Mouse (Mus musculus): Measurements from ENCODE around the gene Aste1. TPM values are rescaled to one million over a fixed set of nuclear protein-coding genes. Genes with fewer than 3 reads are reported as not detected.

Aste1 gene
- polyA plus RNA-seq (2014; fragmentation: Nextera tagmentation; extraction: Ambion mirVana), result 11.4 and 13.7 TPM in 2 replicates

DNA sequence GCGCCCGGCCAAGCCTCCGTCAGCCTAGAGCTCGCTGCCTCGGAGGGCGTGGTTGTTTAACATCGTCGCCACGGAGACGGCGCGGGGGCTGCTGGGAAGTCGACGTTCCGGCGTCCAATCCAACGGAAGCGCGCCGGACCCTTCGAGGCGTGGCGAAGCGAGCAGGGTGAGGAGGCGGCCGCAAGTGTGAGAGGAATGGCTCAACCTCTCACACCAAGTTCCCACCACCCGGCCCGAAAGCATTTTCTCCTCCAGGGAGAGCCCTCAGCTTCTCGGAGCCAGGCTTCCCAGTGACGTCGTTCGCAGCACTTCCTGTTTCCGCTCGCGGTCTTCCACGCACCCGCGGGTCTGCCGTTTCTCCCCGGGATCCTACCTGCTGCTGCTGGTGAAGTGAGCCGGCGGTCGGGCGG, at the start of gene Aste1, which contains the start of gene Nek11:
TSS of gene Aste1 (plus strand) at position 175 of the 410 bp plus-strand sequence.
TSS of gene Nek11 (minus strand) at position 307 of the 410 bp plus-strand sequence.
- 0 out of 2 replicates have a peak, but pooled peaks cover 9% of the 10 kb centered on the region for H3K36me3 ChIP-seq (replicated peaks; ENCODE audit: control insufficient read depth, insufficient read depth)
- H3K4me2 ChIP-seq (replicated peaks), result peak within 1 kb of the TSS; percentile 63
- peak within 1 kb of the TSS; percentile 64 for H3K4me3 ChIP-seq (replicated peaks; ENCODE audit: low read length)
- peak; percentile 94 for DNase-seq (ENCODE audit: low spot score)
- no peaks in the 10 kb centered on the region for H3K9me3 ChIP-seq (ENCODE audit: control insufficient read depth, low read length)
- H3K4me1 ChIP-seq (replicated peaks; ENCODE audit: control insufficient read depth, insufficient read depth, low read length), result peaks cover 22% of the 10 kb centered on the region; the same call in 1 of the 2 replicates
- H3K27ac ChIP-seq, result peak within 1 kb of the TSS; percentile 80
- H3K27me3 ChIP-seq (ENCODE audit: control insufficient read depth, insufficient read depth, low read length), result no peaks in the 10 kb centered on the region
- H3K9ac ChIP-seq, result peak within 1 kb of the TSS; percentile 60
- under 1% methylated on average over 44 of the region's 44 CpGs for WGBS
- peak; percentile 96 for ATAC-seq (ENCODE audit: low FRiP score)

DNA sequence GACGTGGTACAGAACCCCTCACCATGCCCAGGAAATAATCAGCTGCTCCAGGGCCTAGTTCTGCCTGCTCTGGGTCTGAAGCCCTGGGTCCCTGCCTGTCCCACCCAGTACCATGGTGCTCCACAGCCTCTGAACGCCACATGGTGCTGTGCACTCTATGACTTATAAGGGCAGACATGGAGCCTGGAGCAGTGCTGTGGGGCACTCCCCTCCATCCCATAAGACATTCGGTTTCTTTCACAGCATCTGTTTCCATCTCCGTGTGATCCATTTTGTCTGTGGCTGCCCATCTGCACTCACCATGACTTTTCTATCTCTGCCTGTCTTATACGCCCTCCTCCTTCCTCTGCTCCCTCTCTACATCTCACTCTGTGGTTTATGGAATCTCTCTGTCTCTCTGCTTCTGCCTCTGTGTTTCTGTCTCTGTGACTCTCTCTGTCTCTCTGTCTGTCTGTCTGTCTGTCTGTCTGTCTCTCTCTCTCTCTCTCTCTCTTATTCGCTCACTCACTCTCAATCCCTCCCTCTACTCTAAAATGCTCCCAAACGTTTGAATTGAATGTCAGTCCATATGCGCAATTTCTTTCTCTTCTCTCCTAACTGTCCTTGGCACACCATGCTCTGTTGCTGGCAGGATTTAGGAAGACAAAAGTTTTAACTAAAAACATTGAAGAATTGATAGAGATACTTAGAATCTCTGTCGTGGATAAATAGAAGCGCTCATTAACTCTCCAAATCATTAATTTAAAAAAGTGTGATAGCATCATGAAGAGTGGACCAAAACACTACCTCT, 46.8 kb upstream of the Aste1 start:
- no peak overlapping the region for H3K9ac ChIP-seq

DNA sequence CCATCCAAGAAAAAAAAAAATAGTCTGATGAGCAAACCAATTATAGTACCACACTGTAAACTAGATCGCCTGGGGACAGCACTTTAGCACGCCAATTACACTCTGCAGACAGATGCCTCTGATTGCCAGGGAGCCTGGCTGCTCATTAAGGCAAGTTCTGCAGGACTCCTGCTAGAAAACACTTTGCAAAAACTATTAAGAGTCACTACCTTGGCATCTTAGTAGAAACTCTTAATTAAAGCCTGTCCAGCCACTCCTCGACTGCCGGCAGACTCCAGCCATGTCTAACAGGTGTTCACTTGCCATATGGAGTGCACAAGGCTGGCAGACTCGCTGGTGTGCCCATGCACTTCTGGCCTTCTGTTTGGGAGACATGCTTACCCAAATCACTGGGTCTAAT, 46.2 kb upstream of the Aste1 start:
- Histone ChIP-seq H3K4me1 (replicated peaks; ENCODE audit: control insufficient read depth, insufficient read depth, low read length) (no peaks in the 10 kb centered on the region; the same call in 1 of the 2 replicates), H3K27me3 (ENCODE audit: control insufficient read depth, insufficient read depth, low read length) (no peaks in the 10 kb centered on the region), H3K9me3 (ENCODE audit: control insufficient read depth, low read length) (no peaks in the 10 kb centered on the region), H3K4me2 (replicated peaks) (no peak overlapping the region), H3K4me3 (replicated peaks; ENCODE audit: low read length) (no peak overlapping the region), H3K27ac (no peak overlapping the region), H3K36me3 (replicated peaks; ENCODE audit: control insufficient read depth, insufficient read depth) (no peaks in the 10 kb centered on the region), H3K9ac (no peak overlapping the region)
- DNase-seq (ENCODE audit: low spot score), result peak; percentile 51
- ATAC-seq (ENCODE audit: low FRiP score), result no peak
- 51% methylated on average over 5 of the region's 5 CpGs for WGBS

More for the DNA sequence above, 46.8 kb upstream of the Aste1 start:
- H3K4me1 ChIP-seq (replicated peaks; ENCODE audit: control insufficient read depth, insufficient read depth, low read length), result no peaks in the 10 kb centered on the region; the same call in 1 of the 2 replicates
- no peak overlapping the region for H3K27ac ChIP-seq
- 70% methylated on average over 10 of the region's 10 CpGs for WGBS
- no peak for ATAC-seq (ENCODE audit: low FRiP score)
- no peaks in the 10 kb centered on the region for H3K9me3 ChIP-seq (ENCODE audit: control insufficient read depth, low read length)
- H3K4me2 ChIP-seq (replicated peaks), result no peak overlapping the region
- H3K4me3 ChIP-seq (replicated peaks; ENCODE audit: low read length), result no peak overlapping the region
- no peaks in the 10 kb centered on the region for H3K27me3 ChIP-seq (ENCODE audit: control insufficient read depth, insufficient read depth, low read length)
- no peak for DNase-seq (ENCODE audit: low spot score)
- no peaks in the 10 kb centered on the region for H3K36me3 ChIP-seq (replicated peaks; ENCODE audit: control insufficient read depth, insufficient read depth)

DNA sequence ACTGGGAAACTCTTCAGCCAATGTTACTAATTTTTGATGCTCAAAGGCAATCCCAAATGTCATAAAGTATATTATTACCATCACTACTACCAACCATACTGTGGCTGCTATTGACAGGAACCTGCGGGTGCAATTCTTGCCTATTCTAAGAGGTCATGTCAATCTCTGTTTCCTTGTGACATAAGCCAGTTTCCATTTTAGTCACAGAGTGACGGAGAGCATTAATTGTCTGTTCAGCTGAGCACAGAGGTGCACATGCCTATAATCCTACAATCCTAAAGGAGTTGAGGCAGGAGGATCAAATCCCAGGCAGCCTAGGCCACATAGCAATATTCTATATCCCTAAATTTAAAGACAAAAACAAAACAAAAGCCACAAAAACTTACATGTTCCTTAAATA, 33.0 kb upstream of the Aste1 start:
- H3K4me2 ChIP-seq (replicated peaks), result no peak overlapping the region
- H3K27me3 ChIP-seq (ENCODE audit: control insufficient read depth, insufficient read depth, low read length), result no peaks in the 10 kb centered on the region
- no peak overlapping the region for H3K27ac ChIP-seq
- no peaks in the 10 kb centered on the region for H3K36me3 ChIP-seq (replicated peaks; ENCODE audit: control insufficient read depth, insufficient read depth)
- H3K9me3 ChIP-seq (ENCODE audit: control insufficient read depth, low read length), result no peaks in the 10 kb centered on the region
- DNase-seq (ENCODE audit: low spot score) (no peak), ATAC-seq (ENCODE audit: low FRiP score) (no peak)
- H3K4me1 ChIP-seq (replicated peaks; ENCODE audit: control insufficient read depth, insufficient read depth, low read length), result no peaks in the 10 kb centered on the region
- 72% methylated on average over 2 of the region's 2 CpGs for WGBS
- H3K4me3 ChIP-seq (replicated peaks; ENCODE audit: low read length), result no peak overlapping the region
- H3K9ac ChIP-seq, result no peak overlapping the region

DNA sequence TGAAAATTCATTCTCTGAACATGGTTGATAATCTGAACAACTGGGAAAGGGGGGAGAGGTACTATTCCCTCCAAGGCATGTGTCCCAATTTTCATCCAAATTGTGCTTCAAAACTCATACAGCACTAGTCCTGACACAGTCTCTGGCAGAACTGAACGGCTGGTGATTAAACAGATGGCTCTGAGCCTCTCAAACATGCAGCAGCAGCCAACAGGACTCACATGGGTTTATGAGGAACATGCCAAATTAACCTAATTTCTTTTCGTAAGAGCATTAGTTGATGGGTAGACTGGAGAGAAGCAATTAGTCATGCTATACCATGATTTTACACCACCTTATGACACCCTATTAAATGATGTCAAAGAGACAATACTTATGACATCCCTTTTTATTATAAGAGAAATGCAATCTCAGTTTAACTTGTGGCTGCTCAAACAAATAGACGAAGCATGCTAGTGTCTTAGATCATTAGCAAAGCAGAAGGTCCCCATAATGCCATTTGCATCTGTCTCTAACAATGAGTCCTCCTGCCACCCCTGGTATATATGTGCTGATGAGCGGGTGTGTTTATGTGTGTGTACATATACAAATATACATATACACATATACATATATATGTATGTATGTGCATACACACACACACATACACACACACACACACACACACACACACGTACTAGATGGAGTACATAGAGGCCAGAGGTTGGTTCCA, 31.5 kb upstream of the Aste1 start:
- DNase-seq (ENCODE audit: low spot score) (peak; percentile 60), ATAC-seq (ENCODE audit: low FRiP score) (no peak)
- H3K4me3 ChIP-seq (replicated peaks; ENCODE audit: low read length), result no peak overlapping the region
- no peaks in the 10 kb centered on the region for H3K4me1 ChIP-seq (replicated peaks; ENCODE audit: control insufficient read depth, insufficient read depth, low read length)
- no peak overlapping the region for H3K27ac ChIP-seq
- no peak overlapping the region for H3K4me2 ChIP-seq (replicated peaks)
- no peak overlapping the region for H3K9ac ChIP-seq
- WGBS, result 56% methylated on average over 5 of the region's 5 CpGs
- H3K9me3 ChIP-seq (ENCODE audit: control insufficient read depth, low read length), result no peaks in the 10 kb centered on the region
- no peaks in the 10 kb centered on the region for H3K36me3 ChIP-seq (replicated peaks; ENCODE audit: control insufficient read depth, insufficient read depth)
- no peaks in the 10 kb centered on the region for H3K27me3 ChIP-seq (ENCODE audit: control insufficient read depth, insufficient read depth, low read length)

DNA sequence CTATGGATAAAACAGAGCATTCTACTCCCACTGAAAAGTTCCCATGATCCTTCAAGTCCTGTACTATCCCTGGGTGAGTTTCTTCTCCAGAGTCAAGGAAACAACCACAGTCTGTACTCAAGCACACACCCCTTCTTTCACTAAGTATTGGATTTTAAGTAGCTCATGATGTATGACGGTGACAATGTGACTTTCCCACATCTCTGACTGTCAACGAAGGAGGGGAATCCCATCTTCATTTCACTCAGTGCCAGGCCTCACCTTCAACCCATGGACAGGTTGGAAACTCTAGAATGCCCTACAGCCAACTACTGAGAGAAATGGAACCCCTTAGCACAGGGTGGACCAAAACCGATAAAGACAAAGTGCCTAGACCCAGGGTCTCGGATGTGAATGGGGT, 29.0 kb upstream of the Aste1 start:
- WGBS, result 91% methylated on average over 4 of the region's 4 CpGs

DNA sequence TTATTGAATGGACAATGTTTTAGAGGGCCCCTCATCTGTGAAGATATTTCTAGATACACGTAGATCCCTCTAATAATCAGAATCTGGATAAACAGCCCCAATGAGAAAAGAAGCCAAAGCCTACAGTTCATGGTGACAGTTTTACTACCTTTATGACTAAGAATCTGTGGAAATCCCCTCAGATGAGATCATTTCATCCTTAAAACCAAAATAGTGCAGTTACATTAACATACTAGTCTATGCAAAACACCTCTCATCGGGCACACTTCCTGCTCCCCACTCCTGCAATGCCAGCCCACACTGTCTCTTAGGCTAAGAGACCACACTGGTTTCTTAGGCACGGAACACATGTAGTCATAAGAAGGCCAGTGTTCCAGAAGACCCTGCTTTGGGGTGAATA, 26.6 kb upstream of the Aste1 start:
- no peak overlapping the region for H3K4me2 ChIP-seq (replicated peaks)
- no peak overlapping the region for H3K9ac ChIP-seq
- no peaks in the 10 kb centered on the region for H3K4me1 ChIP-seq (replicated peaks; ENCODE audit: control insufficient read depth, insufficient read depth, low read length)
- ATAC-seq (ENCODE audit: low FRiP score) (no peak), DNase-seq (ENCODE audit: low spot score) (no peak)
- no peaks in the 10 kb centered on the region for H3K36me3 ChIP-seq (replicated peaks; ENCODE audit: control insufficient read depth, insufficient read depth)
- 86% methylated on average over 3 of the region's 3 CpGs for WGBS
- no peaks in the 10 kb centered on the region for H3K27me3 ChIP-seq (ENCODE audit: control insufficient read depth, insufficient read depth, low read length)
- H3K9me3 ChIP-seq (ENCODE audit: control insufficient read depth, low read length), result no peaks in the 10 kb centered on the region
- no peak overlapping the region for H3K27ac ChIP-seq
- H3K4me3 ChIP-seq (replicated peaks; ENCODE audit: low read length), result no peak overlapping the region

More for the DNA sequence above, 29.0 kb upstream of the Aste1 start:
- Histone ChIP-seq H3K4me1 (replicated peaks; ENCODE audit: control insufficient read depth, insufficient read depth, low read length) (no peaks in the 10 kb centered on the region), H3K4me3 (replicated peaks; ENCODE audit: low read length) (no peak overlapping the region), H3K9me3 (ENCODE audit: control insufficient read depth, low read length) (no peaks in the 10 kb centered on the region), H3K36me3 (replicated peaks; ENCODE audit: control insufficient read depth, insufficient read depth) (no peaks in the 10 kb centered on the region), H3K27me3 (ENCODE audit: control insufficient read depth, insufficient read depth, low read length) (no peaks in the 10 kb centered on the region), H3K4me2 (replicated peaks) (no peak overlapping the region), H3K9ac (no peak overlapping the region), H3K27ac (no peak overlapping the region)
- ATAC-seq (ENCODE audit: low FRiP score) (no peak), DNase-seq (ENCODE audit: low spot score) (no peak)

DNA sequence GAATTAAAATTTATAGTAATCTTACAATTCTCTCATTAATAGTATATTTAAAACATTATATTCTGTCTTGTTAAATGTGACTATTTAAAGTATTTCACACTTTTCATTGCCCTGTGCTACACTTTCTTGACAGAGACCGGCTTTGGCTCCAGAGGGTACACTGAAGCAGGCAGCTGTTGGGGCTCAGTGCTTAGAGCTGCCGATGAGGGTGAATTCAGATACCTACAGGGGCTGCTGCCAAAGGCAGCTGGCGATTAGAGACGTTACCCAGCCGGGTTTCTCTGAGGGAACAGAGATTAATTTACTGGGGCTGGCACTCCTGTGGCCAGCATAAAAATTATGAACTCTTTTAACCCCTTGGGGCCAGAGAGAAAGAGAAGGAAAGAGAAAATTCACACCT, 20.8 kb upstream of the Aste1 start:
- H3K27ac ChIP-seq, result no peak overlapping the region
- H3K4me3 ChIP-seq (replicated peaks; ENCODE audit: low read length), result no peak overlapping the region
- ATAC-seq (ENCODE audit: low FRiP score) (no peak), DNase-seq (ENCODE audit: low spot score) (no peak)
- H3K9me3 ChIP-seq (ENCODE audit: control insufficient read depth, low read length), result no peaks in the 10 kb centered on the region
- H3K27me3 ChIP-seq (ENCODE audit: control insufficient read depth, insufficient read depth, low read length), result no peaks in the 10 kb centered on the region
- H3K4me1 ChIP-seq (replicated peaks; ENCODE audit: control insufficient read depth, insufficient read depth, low read length), result no peaks in the 10 kb centered on the region
- H3K36me3 ChIP-seq (replicated peaks; ENCODE audit: control insufficient read depth, insufficient read depth), result no peaks in the 10 kb centered on the region
- H3K9ac ChIP-seq, result no peak overlapping the region
- no peak overlapping the region for H3K4me2 ChIP-seq (replicated peaks)
- WGBS, result 46% methylated on average over 5 of the region's 5 CpGs

DNA sequence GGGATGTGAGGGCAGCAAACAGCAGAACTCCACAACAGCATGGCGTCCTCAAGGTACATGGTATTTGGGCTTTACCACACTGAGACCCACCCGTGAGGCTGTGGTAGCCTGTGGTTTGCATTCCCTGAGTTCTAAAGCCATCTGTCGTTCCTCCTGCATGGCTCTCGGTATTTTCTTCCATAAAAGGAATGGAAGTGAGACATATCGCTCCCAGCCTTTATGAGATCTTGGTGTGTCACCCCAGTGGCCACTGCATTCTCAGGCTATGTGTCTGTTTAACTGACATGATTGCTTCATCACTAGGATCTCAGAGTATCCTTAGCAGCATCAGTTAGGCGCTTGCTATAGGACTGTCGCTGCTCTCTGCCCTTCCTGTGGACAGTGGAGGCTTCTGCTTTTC, 18.8 kb upstream of the Aste1 start:
- no peak overlapping the region for H3K4me2 ChIP-seq (replicated peaks)
- no peak for DNase-seq (ENCODE audit: low spot score)
- no peak overlapping the region for H3K27ac ChIP-seq
- WGBS, result 69% methylated on average over 7 of the region's 7 CpGs
- H3K27me3 ChIP-seq (ENCODE audit: control insufficient read depth, insufficient read depth, low read length), result no peaks in the 10 kb centered on the region
- peaks cover 8% of the 10 kb centered on the region for H3K4me1 ChIP-seq (replicated peaks; ENCODE audit: control insufficient read depth, insufficient read depth, low read length)
- H3K4me3 ChIP-seq (replicated peaks; ENCODE audit: low read length), result no peak overlapping the region
- ATAC-seq (ENCODE audit: low FRiP score), result no peak
- H3K36me3 ChIP-seq (replicated peaks; ENCODE audit: control insufficient read depth, insufficient read depth), result no peaks in the 10 kb centered on the region
- H3K9ac ChIP-seq, result no peak overlapping the region
- H3K9me3 ChIP-seq (ENCODE audit: control insufficient read depth, low read length), result no peaks in the 10 kb centered on the region
